Mouse (Mus musculus): Measurements from ENCODE around the gene Taf3. TPM values are rescaled to one million over a fixed set of nuclear protein-coding genes. Genes with fewer than 3 reads are reported as not detected.
A peak's percentile ranks its signal among the peaks of the same experiment; 100 is the strongest.

Taf3 gene
- total RNA-seq, 2 experiments from 2014 or later = 14.8 to 15.7 TPM

DNA sequence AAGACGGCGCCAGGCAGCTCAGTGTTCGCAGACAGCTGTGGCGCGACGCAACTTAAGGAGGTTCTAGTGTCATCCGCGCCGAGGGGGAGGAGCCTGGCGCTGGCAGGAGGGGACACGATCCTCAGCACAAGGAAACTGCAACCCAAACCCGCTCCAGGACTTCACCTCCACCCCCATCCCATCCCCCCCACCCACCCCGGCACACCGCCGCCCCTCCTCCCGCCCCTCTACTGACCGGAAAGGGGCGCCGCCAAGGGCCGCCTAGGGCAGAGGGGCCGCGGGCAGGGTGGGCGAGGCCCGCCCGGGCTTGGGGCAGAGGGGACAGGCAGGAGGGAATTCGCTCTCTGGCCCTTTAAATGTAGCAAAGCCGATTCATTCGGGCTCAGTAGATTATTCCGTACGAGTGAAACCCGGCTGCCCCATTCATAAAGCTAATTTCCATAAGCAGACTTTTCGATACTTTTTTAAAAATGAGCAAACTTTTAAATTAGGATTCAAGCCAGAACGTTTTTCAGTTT lies 169.8 kb downstream of the Taf3 start:
- no peak for DNase-seq (ENCODE audit: extremely low spot score in 1 of 2, low spot score in 2 of 2)
- Histone ChIP-seq H3K4me3 (peak overlapping the region; percentile 9; the same call in 1 of the 2 replicates), H3K27ac (no peak overlapping the region)
- no peak for TF ChIP-seq CTCF (IDR thresholded peaks at IDR 0.05)
- intact Hi-C loops (cut with DNase I) = loop anchor here (5.0 to 10.0 kb wide), 2 partner anchors 494 to 1124 kb away; partner anchors contain the start of gene Sfmbt2

DNA sequence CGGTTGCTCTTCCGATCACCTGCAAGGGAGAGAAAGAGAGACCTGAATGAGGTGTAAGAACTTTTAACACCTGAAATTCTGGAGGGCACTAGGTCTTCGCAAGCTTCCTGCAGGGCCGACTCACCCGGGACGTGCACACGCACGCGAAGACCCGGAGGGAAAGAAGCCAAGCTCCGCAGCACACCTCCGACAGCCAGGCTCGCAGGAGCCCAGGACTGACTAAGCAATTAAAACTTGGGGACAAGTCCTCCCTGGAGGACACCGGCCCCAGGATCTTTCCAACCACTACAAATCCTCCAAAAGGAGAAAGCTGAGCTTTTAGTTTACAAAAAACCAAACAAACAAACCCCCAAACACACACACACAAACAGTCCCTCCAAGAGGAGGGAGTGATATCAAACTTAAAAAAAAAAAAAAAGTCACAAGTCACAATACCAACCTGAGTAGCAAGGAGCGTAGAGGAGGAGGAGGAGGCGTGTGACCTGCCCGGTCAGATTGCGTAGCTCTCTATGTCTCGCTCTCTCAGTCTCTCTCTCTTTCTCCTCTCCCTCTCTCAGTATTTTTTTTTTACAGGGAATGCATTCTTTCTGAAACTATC lies 170.3 kb downstream of the Taf3 start:
- Histone ChIP-seq H3K4me3 (peak overlapping the region; percentile 9; the same call in 1 of the 2 replicates), H3K27ac (no peak overlapping the region)
- TF ChIP-seq CTCF (IDR thresholded peaks at IDR 0.05) = no peak
- intact Hi-C loops (cut with DNase I) = loop anchor here (2.0 to 10.0 kb wide), 3 partner anchors 17 to 1123 kb away; partner anchors contain the start of gene Sfmbt2
- no peak for DNase-seq (ENCODE audit: extremely low spot score in 1 of 2, low spot score in 2 of 2)

DNA sequence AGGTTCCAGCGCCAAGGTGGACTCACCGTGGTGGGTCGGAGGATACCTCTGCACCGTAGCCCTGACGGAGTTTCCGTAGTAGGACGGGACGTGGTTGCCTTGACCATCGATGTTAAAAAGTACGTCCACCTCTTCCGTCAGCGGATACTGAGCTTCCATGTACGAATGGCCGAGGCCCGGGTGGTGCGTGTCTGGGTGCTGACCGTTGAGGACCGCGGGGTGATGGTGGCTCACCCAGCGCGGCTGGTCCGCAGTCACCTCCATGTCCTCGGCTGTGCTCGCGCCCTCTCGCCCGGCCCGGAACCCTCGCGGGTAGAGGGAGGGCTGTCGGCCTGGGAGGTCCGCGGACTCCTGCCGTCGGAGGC lies 171.1 kb downstream of the Taf3 start:
- Histone ChIP-seq H3K27ac (no peak overlapping the region), H3K4me3 (no peak overlapping the region)
- TF ChIP-seq CTCF (IDR thresholded peaks at IDR 0.05) = no peak
- no peak for DNase-seq (ENCODE audit: extremely low spot score in 1 of 2, low spot score in 2 of 2)
- intact Hi-C loops (cut with DNase I) = loop anchor here (2.0 to 10.0 kb wide), 3 partner anchors 17 to 1123 kb away; partner anchors contain the start of gene Sfmbt2

DNA sequence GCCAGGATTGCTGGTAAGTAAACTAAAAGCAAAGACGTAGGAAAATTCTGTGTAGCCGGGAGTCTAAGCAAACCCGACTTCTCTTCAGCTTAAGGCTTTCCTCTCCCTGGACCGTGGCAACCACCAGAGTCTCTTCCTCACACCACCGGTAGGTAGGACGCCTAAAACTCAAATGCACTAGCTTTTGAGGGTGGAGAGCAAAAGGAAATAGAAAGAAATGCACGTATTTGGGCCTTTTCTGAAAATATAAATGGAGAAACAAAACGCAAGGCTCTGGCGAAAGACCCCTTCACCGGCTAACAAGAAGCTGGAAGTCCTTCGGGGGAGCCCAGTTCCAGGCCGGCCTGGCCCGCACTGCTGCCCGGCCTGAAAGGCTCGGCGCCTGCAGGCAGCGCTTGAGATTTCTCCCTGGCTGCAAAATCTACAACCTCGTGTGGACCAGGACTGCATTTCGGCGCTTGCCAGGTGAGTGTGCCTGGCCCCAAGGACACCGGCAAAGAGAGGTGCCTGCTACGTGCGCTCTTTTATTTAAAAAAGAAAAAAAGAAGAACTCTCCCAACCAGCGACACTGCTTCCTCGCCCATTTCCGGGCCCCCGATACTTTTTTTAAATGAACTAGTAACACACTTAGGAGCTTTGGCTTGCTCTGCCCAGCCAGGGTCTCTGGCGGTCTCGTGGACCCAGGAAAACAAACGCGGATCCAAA lies 171.6 kb downstream of the Taf3 start:
- Histone ChIP-seq H3K4me3 (no peak overlapping the region), H3K27ac (no peak overlapping the region)
- no peak for DNase-seq (ENCODE audit: extremely low spot score in 1 of 2, low spot score in 2 of 2)
- no peak for TF ChIP-seq CTCF (IDR thresholded peaks at IDR 0.05)
- intact Hi-C loops (cut with DNase I) = loop anchor here (2.0 to 10.0 kb wide), 3 partner anchors 18 to 1122 kb away; partner anchors contain the start of gene Sfmbt2

DNA sequence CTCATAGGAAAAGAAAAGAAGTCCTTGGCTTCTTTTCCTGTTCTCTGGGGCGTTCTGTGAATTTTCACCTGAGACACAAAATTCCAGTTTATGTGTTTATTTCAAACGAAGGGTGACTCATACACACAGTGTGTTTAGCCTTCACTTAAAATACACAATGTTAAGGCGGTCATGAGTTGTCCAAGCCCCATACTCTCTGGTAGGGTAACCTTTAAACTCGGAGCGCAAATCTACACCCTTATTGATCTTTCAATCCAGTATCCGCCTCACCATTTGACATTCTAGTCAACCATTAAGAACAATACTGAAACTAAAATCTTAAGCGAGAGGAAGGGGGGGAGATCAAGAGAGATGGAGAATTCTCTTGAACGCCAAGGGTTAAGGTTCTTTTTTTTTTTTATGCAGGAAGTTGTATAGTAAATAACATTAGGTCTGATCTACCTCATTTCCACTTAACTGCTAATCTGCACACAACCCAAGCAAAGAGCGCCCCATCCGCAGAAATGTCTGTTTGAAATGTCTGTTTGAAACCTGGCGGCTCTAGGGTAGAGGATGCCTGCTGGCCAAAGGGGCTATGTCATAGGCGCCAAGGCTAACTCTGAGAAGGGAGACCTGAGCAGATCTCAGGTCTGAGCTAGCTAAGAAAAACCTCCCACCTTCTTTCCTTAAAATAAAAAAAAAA lies 172.6 kb downstream of the Taf3 start:
- Histone ChIP-seq H3K4me3 (no peak overlapping the region), H3K27ac (no peak overlapping the region)
- intact Hi-C loops (cut with DNase I) = loop anchor here (2.0 to 10.0 kb wide), 3 partner anchors 19 to 1121 kb away; partner anchors contain the start of gene Sfmbt2
- TF ChIP-seq CTCF (IDR thresholded peaks at IDR 0.05) = no peak
- no peak for DNase-seq (ENCODE audit: extremely low spot score in 1 of 2, low spot score in 2 of 2)

DNA sequence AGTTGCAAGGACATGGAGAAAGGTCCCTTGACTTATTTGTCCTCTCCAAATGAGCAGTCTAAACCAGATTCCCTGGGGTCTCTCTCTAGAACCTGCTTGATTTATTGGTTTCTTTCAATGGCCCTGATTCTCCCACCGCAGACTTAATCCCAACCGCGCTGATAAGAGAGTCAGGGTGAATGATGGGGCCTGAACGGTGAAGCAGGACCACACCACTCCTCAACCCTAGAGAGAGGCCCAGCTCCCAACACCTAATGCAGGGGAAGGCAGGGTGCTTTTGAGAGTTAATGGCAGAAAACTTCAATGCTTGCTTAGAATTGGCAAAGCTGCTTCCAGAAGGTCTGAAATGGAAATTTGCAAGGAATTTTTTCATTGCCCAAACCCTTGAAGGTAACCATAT lies 173.2 kb downstream of the Taf3 start:
- DNase-seq (ENCODE audit: extremely low spot score in 1 of 2, low spot score in 2 of 2) = no peak
- intact Hi-C loops (cut with DNase I) = loop anchor here (5.0 to 10.0 kb wide), 2 partner anchors 497 to 1120 kb away; partner anchors contain the start of gene Sfmbt2
- no peak overlapping the region for H3K4me3 ChIP-seq
- H3K27ac ChIP-seq = no peak overlapping the region
- TF ChIP-seq CTCF (IDR thresholded peaks at IDR 0.05) = no peak

DNA sequence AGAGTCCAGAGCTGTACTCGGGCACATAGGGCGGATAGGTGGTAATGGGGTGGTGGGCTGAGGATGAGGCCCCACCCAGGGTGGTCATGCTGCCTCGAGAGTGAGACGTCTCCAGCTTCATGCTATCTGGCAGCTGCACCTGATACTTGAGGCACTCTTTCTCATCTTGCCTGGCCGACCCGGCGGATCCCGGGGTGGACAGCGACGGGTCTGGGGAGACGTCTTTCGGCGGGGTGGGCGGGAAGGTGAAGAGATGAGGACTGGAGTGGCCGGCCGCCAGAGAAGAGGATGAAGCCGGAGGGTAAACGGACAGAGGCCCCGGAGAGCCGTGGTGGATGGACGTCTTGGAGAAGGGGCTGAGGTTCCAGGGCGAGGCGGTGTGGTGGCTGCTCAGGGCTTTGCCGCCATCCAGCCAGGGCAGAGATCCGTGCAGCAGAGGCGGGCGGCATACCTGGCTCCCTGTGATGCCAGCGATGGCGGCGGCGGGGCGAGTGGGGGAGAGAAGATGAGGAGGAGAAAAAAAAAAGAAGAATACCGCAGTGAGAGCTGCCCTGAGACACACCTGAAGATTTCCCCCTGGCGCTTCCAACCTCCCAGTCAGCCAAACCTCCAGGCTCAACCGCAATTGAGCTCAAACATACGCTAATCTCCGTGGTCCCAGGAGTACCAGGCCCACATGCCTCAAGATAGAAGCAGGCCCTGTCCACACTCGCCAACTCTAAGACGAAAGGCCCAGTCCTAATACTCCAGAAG lies 173.8 kb downstream of the Taf3 start:
- no peak for TF ChIP-seq CTCF (IDR thresholded peaks at IDR 0.05)
- DNase-seq (ENCODE audit: extremely low spot score in 1 of 2, low spot score in 2 of 2) = no peak
- intact Hi-C loops (cut with DNase I) = loop anchor here (5.0 to 10.0 kb wide), 2 partner anchors 498 to 1120 kb away; partner anchors contain the start of gene Sfmbt2
- H3K27ac ChIP-seq = no peak overlapping the region
- H3K4me3 ChIP-seq = no peak overlapping the region

DNA sequence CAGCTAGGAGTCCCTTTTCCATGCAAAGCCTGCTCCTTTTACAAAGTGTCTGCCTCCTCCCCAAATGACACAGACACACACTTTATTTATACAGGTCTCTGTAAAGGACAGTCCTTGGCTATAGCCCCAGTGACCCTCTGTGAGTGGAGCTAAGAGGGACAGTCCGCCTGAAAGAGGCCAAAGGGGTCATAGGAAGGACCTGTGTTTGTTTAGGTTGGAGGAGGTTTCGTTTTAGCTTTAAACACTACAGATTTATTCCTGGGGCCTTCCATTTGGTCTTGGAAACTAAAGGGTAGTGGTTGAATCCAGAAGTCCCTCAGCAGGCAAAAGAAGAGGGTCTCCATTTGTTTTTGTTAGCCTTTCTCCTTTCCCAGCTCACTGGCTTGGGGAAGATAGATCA lies 174.6 kb downstream of the Taf3 start:
- no peak for DNase-seq (ENCODE audit: extremely low spot score in 1 of 2, low spot score in 2 of 2)
- Histone ChIP-seq H3K4me3 (no peak overlapping the region), H3K27ac (no peak overlapping the region)
- TF ChIP-seq CTCF (IDR thresholded peaks at IDR 0.05) = no peak
- intact Hi-C loops (cut with DNase I) = loop anchor here (10.0 kb wide), 1 partner anchor 1119 kb away; no protein-coding TSS in a partner anchor

DNA sequence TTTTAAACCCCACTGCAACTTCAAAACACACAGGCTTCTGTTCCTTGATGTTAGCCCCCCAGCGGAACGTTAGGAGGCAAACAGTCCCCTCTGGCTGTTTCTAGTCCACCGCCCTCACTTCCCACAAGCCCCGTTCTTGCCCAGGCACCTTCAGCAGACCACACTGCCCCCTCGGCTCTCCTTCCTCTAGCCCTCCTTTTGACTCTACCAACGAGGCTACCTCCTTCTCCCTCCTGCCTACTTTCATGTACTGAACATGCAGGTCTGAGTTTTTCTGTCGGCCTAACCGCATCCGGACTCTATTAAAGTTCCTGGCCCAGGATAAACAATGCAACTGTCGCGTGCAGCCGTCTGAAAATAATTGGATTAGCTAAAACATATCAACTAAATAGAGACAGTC lies 175.7 kb downstream of the Taf3 start:
- TF ChIP-seq CTCF (IDR thresholded peaks at IDR 0.05) = no peak
- H3K4me3 ChIP-seq = no peak overlapping the region
- DNase-seq (ENCODE audit: extremely low spot score in 1 of 2, low spot score in 2 of 2) = no peak
- intact Hi-C loops (cut with DNase I) = loop anchor here (10.0 kb wide), 1 partner anchor 1118 kb away; no protein-coding TSS in a partner anchor
- H3K27ac ChIP-seq = no peak overlapping the region

DNA sequence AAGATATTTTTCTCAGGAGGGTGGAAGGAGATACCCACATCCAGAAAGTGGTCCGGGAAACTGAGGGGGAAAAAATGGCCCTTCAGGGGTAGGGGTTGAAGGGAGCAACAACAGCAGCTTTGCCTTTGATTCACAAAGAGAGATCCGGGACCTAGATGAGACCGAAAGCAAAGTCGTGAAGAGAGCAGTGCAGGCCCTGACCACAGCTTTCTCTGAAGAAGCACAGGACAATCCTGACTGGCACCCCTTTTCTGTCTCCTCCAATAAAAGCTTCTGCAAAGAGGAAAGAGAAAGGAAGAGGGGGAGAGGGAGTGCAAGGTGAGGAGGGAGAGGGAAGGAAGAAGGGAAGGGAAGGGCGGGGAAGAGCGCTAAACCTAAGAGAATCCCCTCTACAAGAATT lies 176.6 kb downstream of the Taf3 start:
- no peak overlapping the region for H3K4me3 ChIP-seq
- no peak for DNase-seq (ENCODE audit: extremely low spot score in 1 of 2, low spot score in 2 of 2)
- TF ChIP-seq CTCF (IDR thresholded peaks at IDR 0.05) = no peak
- intact Hi-C loops (cut with DNase I) = loop anchor here (10.0 kb wide), 1 partner anchor 1117 kb away; no protein-coding TSS in a partner anchor
- no peak overlapping the region for H3K27ac ChIP-seq

Data from left cerebral cortex, adult 2 months (tissue).